Mouse (Mus musculus): Measurements from ENCODE around the gene Loxl3. TPM values are rescaled to one million over a fixed set of nuclear protein-coding genes. Genes with fewer than 3 reads are reported as not detected.
A peak's percentile ranks its signal among the peaks of the same experiment; 100 is the strongest.

The Loxl3 gene
- polyA plus RNA-seq (2014; fragmentation: Nextera tagmentation; extraction: Ambion mirVana): 13.6 and 14.4 TPM in 2 replicates

DNA sequence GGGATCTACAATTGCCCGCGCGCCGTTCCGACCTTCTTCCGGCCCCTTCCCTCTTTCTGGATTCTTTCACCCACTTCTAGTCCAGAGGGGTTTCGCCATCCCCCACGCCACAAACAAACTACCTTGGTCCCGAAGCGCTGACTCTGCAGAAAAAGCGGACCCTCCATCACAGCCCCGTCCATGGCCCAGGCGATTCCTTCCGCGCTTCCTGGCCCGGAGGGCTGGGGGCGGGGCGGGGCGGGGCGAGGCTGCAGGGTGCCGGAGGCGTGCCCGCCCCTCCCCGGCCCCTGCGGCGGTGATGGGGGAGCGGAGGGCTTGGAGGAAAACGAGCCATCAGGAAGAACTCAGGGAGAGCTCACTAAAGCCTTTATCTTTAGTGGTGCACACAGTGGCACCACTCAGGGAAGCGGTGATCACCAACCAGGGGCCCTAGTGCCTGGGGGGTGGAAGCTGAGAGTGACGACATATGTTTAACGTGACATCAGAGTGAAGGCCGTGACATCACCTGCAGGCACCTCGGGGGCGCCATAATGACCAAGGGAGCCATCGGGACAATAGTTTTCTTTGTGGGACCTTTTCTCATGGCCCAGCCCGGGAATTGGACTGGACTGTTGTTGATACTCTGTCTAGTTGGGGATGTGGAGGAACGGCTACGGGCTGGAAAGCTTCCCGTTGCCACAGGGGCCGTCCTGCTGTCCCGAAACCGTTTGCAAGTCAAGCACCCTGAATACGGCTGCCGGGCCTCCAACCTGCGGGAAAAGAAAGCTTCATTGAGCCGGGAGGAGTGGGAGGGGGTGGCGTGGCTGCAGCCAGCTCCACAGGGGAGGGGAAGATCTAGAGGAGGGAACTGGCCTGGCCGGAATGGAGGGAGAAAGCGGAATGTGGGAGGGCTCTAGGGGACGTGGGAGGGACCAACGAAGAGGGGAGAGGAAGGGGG is at the start of gene Loxl3, which contains the start of gene Dok1:
Gene Loxl3, plus strand, starts transcription at position 925 of the 937 bp plus-strand sequence.
Gene Dok1, minus strand, starts transcription at position 223 of the 937 bp plus-strand sequence.
- ATAC-seq (replicated peaks; ENCODE audit: low FRiP score, low TSS enrichment, low read depth) (peak; percentile 85), DNase-seq (ENCODE audit: low spot score) (peak; percentile 95)
- Histone ChIP-seq H3K9ac (ENCODE audit: low read length) (peak within 1 kb of the TSS; percentile 58), H3K27me3 (replicated peaks; ENCODE audit: control insufficient read depth, insufficient read depth, low read length) (peaks cover 13% of the 10 kb centered on the region; the same call in 1 of the 2 replicates), H3K9me3 (ENCODE audit: control insufficient read depth, low read length) (no peaks in the 10 kb centered on the region), H3K4me3 (ENCODE audit: low read depth, low read length) (peak within 1 kb of the TSS; percentile 68), H3K36me3 (ENCODE audit: control insufficient read depth, insufficient read depth, low read length) (0 out of 2 replicates have a peak, but pooled peaks cover 5% of the 10 kb centered on the region), H3K27ac (ENCODE audit: low read depth) (peak within 1 kb of the TSS; percentile 87), H3K4me1 (replicated peaks; ENCODE audit: control insufficient read depth, insufficient read depth, low read length) (peaks cover 21% of the 10 kb centered on the region), H3K4me2 (ENCODE audit: low read length) (peak within 1 kb of the TSS; percentile 80)
- under 1% methylated on average over 48 of the region's 51 CpGs for WGBS

- no peak for ATAC-seq (replicated peaks; ENCODE audit: low FRiP score, low TSS enrichment, low read depth)
- Histone ChIP-seq H3K27me3 (replicated peaks; ENCODE audit: control insufficient read depth, insufficient read depth, low read length) (no peaks in the 10 kb centered on the region), H3K4me1 (replicated peaks; ENCODE audit: control insufficient read depth, insufficient read depth, low read length) (peaks cover 5% of the 10 kb centered on the region; the same call in 1 of the 2 replicates), H3K27ac (ENCODE audit: low read depth) (peak overlapping the region; percentile 0; the same call in 1 of the 2 replicates), H3K36me3 (ENCODE audit: control insufficient read depth, insufficient read depth, low read length) (no peaks in the 10 kb centered on the region), H3K4me3 (ENCODE audit: low read depth, low read length) (no peak overlapping the region), H3K9ac (ENCODE audit: low read length) (no peak overlapping the region), H3K9me3 (ENCODE audit: control insufficient read depth, low read length) (no peaks in the 10 kb centered on the region), H3K4me2 (ENCODE audit: low read length) (no peak overlapping the region)
- 15% methylated on average over 9 of the region's 9 CpGs for WGBS
- DNase-seq (ENCODE audit: low spot score): no peak
Observed at GRCm38 (mm10) chr6:82987411-82987971, 46.5 kb upstream of the Loxl3 start.

GRCm38 (mm10) chr6:82993696-82994095 is 40.3 kb upstream of the Loxl3 start:
- Histone ChIP-seq H3K27me3 (replicated peaks; ENCODE audit: control insufficient read depth, insufficient read depth, low read length) (no peaks in the 10 kb centered on the region), H3K9me3 (ENCODE audit: control insufficient read depth, low read length) (no peaks in the 10 kb centered on the region), H3K4me1 (replicated peaks; ENCODE audit: control insufficient read depth, insufficient read depth, low read length) (peaks cover 6% of the 10 kb centered on the region; the same call in 1 of the 2 replicates), H3K9ac (ENCODE audit: low read length) (no peak overlapping the region), H3K27ac (ENCODE audit: low read depth) (no peak overlapping the region), H3K4me3 (ENCODE audit: low read depth, low read length) (no peak overlapping the region), H3K36me3 (ENCODE audit: control insufficient read depth, insufficient read depth, low read length) (no peaks in the 10 kb centered on the region), H3K4me2 (ENCODE audit: low read length) (no peak overlapping the region)
- no peak for ATAC-seq (replicated peaks; ENCODE audit: low FRiP score, low TSS enrichment, low read depth)
- DNase-seq (ENCODE audit: low spot score): no peak
- WGBS: 37% methylated on average over 1 of the region's 1 CpGs

- Histone ChIP-seq H3K4me1 (replicated peaks; ENCODE audit: control insufficient read depth, insufficient read depth, low read length) (peaks cover 6% of the 10 kb centered on the region; the same call in 1 of the 2 replicates), H3K4me2 (ENCODE audit: low read length) (no peak overlapping the region), H3K27me3 (replicated peaks; ENCODE audit: control insufficient read depth, insufficient read depth, low read length) (no peaks in the 10 kb centered on the region), H3K4me3 (ENCODE audit: low read depth, low read length) (no peak overlapping the region), H3K9ac (ENCODE audit: low read length) (no peak overlapping the region), H3K9me3 (ENCODE audit: control insufficient read depth, low read length) (no peaks in the 10 kb centered on the region), H3K27ac (ENCODE audit: low read depth) (no peak overlapping the region), H3K36me3 (ENCODE audit: control insufficient read depth, insufficient read depth, low read length) (no peaks in the 10 kb centered on the region)
- 78% methylated on average over 7 of the region's 7 CpGs for WGBS
- ATAC-seq (replicated peaks; ENCODE audit: low FRiP score, low TSS enrichment, low read depth) (no peak), DNase-seq (ENCODE audit: low spot score) (no peak)
Observed at GRCm38 (mm10) chr6:82994372-82994771, 39.6 kb upstream of the Loxl3 start.

DNA sequence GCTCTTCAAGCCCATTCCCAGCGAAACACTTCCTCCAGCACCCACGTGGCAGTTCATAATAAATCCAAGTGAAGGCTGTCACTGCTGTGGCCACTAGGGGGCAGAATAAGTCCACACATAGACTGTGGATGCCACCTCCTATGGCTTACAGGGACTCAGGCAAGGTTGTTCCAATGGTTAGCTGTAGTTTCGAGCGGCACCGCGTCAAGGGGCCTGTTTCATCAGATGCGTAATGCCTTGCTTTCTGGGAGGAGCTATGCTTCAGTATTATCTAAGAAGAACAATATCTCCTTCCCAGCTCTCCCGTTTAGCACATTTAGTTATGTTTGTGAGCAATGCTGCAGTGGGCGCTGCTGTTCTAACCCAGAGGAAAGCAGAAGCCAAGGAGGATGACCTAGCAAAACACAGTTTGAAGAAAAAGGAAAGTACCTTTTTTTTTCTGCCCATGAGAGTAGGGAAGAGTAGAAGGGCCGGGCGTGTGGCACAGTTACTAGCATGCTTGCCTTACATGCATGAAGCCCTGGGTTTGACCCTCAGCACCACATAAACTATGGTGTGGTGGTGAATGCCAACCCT is 37.1 kb upstream of the Loxl3 start:
- Histone ChIP-seq H3K4me3 (ENCODE audit: low read depth, low read length) (0 out of 2 replicates have a peak overlapping the region, but pooled peaks have one; percentile 4), H3K9ac (ENCODE audit: low read length) (no peak overlapping the region), H3K4me2 (ENCODE audit: low read length) (peak overlapping the region; percentile 30), H3K36me3 (ENCODE audit: control insufficient read depth, insufficient read depth, low read length) (no peaks in the 10 kb centered on the region), H3K4me1 (replicated peaks; ENCODE audit: control insufficient read depth, insufficient read depth, low read length) (peaks cover 6% of the 10 kb centered on the region; the same call in 1 of the 2 replicates), H3K27me3 (replicated peaks; ENCODE audit: control insufficient read depth, insufficient read depth, low read length) (no peaks in the 10 kb centered on the region), H3K9me3 (ENCODE audit: control insufficient read depth, low read length) (no peaks in the 10 kb centered on the region), H3K27ac (ENCODE audit: low read depth) (peak overlapping the region; percentile 33; the same call in 1 of the 2 replicates)
- 10% methylated on average over 11 of the region's 11 CpGs for WGBS
- DNase-seq (ENCODE audit: low spot score): peak; percentile 90
- ATAC-seq (replicated peaks; ENCODE audit: low FRiP score, low TSS enrichment, low read depth): peak; percentile 91

DNA sequence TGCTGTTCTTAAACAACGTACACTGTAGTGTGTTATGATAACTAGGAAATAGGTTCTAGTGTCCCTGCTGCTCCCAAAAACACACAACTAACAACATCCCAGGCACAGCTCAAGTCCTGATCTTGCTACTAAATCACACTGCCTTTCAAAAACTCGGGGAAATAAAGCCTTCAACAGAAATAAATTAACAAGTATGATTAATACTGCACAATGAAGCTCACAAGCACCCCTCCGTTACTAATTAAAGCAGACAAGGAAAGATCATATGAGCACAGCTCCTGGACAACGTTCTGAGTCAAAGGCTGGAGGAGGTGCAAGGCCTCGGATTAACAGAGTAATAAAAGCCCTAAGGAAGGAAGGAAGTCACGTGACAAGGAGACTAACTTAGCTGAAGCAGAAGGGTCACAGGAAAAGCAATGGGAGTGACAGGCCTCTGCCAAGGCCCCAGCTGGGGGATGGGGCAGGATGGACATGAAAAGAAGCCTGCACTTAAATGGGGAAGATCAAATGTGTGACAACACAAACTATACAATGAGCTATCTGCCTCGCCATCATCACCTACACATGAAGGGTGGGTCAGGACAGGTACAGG is 36.4 kb upstream of the Loxl3 start:
- 34% methylated on average over 7 of the region's 7 CpGs for WGBS
- Histone ChIP-seq H3K27me3 (replicated peaks; ENCODE audit: control insufficient read depth, insufficient read depth, low read length) (no peaks in the 10 kb centered on the region), H3K4me1 (replicated peaks; ENCODE audit: control insufficient read depth, insufficient read depth, low read length) (peaks cover 6% of the 10 kb centered on the region; the same call in 1 of the 2 replicates), H3K9ac (ENCODE audit: low read length) (no peak overlapping the region), H3K27ac (ENCODE audit: low read depth) (peak overlapping the region; percentile 33; the same call in 1 of the 2 replicates), H3K4me3 (ENCODE audit: low read depth, low read length) (no peak overlapping the region), H3K9me3 (ENCODE audit: control insufficient read depth, low read length) (no peaks in the 10 kb centered on the region), H3K36me3 (ENCODE audit: control insufficient read depth, insufficient read depth, low read length) (no peaks in the 10 kb centered on the region), H3K4me2 (ENCODE audit: low read length) (0 out of 2 replicates have a peak overlapping the region, but pooled peaks have one; percentile 30)
- ATAC-seq (replicated peaks; ENCODE audit: low FRiP score, low TSS enrichment, low read depth) (no peak), DNase-seq (ENCODE audit: low spot score) (no peak)

DNA sequence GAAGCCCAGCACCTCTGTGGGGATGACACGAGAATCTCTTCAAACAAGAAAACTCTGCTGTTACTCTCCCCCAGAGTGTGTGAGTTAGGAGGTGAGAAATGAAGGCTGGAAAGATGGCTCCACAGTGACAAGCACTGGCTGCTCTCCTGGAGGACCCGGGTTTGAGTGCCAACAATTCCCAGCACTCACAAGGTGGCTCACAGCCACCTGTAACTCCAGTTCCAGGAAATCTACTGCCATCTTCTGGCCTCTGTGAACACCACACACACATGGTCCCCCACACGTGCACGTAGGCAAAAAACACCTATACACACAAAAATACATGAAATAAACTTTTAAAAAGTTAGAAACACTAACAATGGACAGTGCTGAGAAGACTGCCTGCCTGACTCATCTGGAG is 35.6 kb upstream of the Loxl3 start:
- DNase-seq (ENCODE audit: low spot score) (no peak), ATAC-seq (replicated peaks; ENCODE audit: low FRiP score, low TSS enrichment, low read depth) (no peak)
- Histone ChIP-seq H3K36me3 (ENCODE audit: control insufficient read depth, insufficient read depth, low read length) (no peaks in the 10 kb centered on the region), H3K4me2 (ENCODE audit: low read length) (no peak overlapping the region), H3K9me3 (ENCODE audit: control insufficient read depth, low read length) (no peaks in the 10 kb centered on the region), H3K4me1 (replicated peaks; ENCODE audit: control insufficient read depth, insufficient read depth, low read length) (peaks cover 6% of the 10 kb centered on the region; the same call in 1 of the 2 replicates), H3K27me3 (replicated peaks; ENCODE audit: control insufficient read depth, insufficient read depth, low read length) (no peaks in the 10 kb centered on the region), H3K9ac (ENCODE audit: low read length) (no peak overlapping the region), H3K27ac (ENCODE audit: low read depth) (no peak overlapping the region), H3K4me3 (ENCODE audit: low read depth, low read length) (no peak overlapping the region)
- 77% methylated on average over 4 of the region's 4 CpGs for WGBS

DNA sequence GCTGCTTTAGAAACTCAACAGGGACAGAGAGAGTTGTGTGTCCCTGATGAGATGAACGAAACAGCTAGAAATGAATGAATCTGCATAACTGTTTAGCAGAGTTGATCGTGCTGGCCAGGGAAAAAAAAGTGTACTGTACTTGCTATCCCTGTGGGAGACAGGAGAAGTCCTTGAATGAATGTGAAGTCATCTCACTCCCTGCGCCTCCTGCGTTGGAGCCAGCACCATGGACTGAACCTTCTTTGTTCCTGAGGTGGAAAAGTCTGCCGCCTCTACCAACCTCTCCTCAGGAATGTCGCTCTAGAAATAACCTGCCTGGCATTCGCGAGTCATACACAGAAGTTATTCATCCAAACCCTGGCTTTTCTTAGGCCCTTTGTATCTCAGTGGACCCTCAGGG is 34.0 kb upstream of the Loxl3 start:
- Histone ChIP-seq H3K9ac (ENCODE audit: low read length) (no peak overlapping the region), H3K27ac (ENCODE audit: low read depth) (no peak overlapping the region), H3K27me3 (replicated peaks; ENCODE audit: control insufficient read depth, insufficient read depth, low read length) (no peaks in the 10 kb centered on the region), H3K4me3 (ENCODE audit: low read depth, low read length) (no peak overlapping the region), H3K36me3 (ENCODE audit: control insufficient read depth, insufficient read depth, low read length) (no peaks in the 10 kb centered on the region), H3K4me2 (ENCODE audit: low read length) (no peak overlapping the region), H3K9me3 (ENCODE audit: control insufficient read depth, low read length) (no peaks in the 10 kb centered on the region), H3K4me1 (replicated peaks; ENCODE audit: control insufficient read depth, insufficient read depth, low read length) (peaks cover 6% of the 10 kb centered on the region; the same call in 1 of the 2 replicates)
- ATAC-seq (replicated peaks; ENCODE audit: low FRiP score, low TSS enrichment, low read depth) (no peak), DNase-seq (ENCODE audit: low spot score) (no peak)
- WGBS: 72% methylated on average over 8 of the region's 8 CpGs

Measured in intestine, embryonic 14.5 days (tissue).